Mouse (Mus musculus) ES-E14 (cell line): ENCODE results near the gene Sec24b. TPM values are rescaled to one million over a fixed set of nuclear protein-coding genes. Genes with fewer than 3 reads are reported as not detected.

Experiments used
- DNase-seq: peaks from one replicate; pipeline ENCODE4 v3.0.0-alpha.2; 2013; ENCODE audit warnings: low read depth, low spot score
- H3K27ac ChIP-seq: 2 replicates; pipeline ENCODE4 v1.5.1; 2012; ENCODE audit warnings: low read depth, mild to moderate bottlenecking, low read length, moderate library complexity, mixed read lengths; ENCODE audit not compliant: poor library complexity, insufficient read depth, severe bottlenecking
- H3K36me3 ChIP-seq: 2 replicates; pipeline ENCODE4 v1.6.1; 2012; ENCODE audit warnings: mild to moderate bottlenecking, low read length, moderate library complexity, mixed read lengths; ENCODE audit not compliant: control insufficient read depth, poor library complexity, insufficient read depth, severe bottlenecking
- H3K4me1 ChIP-seq, 2 experiments: fragments of 150-350 bp in 1 of 2; sonication (generic) in 1 of 2; 2 replicates each; pipeline ENCODE4 v1.6.1; 2012; ENCODE audit warnings: low read length in 2 of 2, mild to moderate bottlenecking in 1 of 2, mixed read lengths in 1 of 2; ENCODE audit not compliant: control insufficient read depth in 2 of 2, insufficient read depth in 2 of 2, poor library complexity in 1 of 2
- H3K4me3 ChIP-seq, 2 experiments: fragments of 150-350 bp in 1 of 2; sonication (generic) in 1 of 2; 2 replicates each; pipeline ENCODE4 v1.5.1; 2012; ENCODE audit warnings: low read length in 2 of 2, low read depth in 1 of 2, mild to moderate bottlenecking in 1 of 2, mixed read lengths in 1 of 2; ENCODE audit not compliant: insufficient read depth in 1 of 2, poor library complexity in 1 of 2, severe bottlenecking in 1 of 2
- H3K9ac ChIP-seq: 2 replicates; pipeline ENCODE4 v1.6.1; 2012; ENCODE audit warnings: low read depth, mild to moderate bottlenecking, low read length, mixed read lengths; ENCODE audit not compliant: poor library complexity, insufficient read depth, severe bottlenecking
- H3K9me3 ChIP-seq: fragments of 150-350 bp; sonication (generic); 2 replicates; pipeline ENCODE4 v1.6.1; 2012; ENCODE audit warnings: low read depth, mild to moderate bottlenecking, low read length; ENCODE audit not compliant: control insufficient read depth, insufficient read depth
- CHD2 ChIP-seq: IDR thresholded peaks from 2 replicates; pipeline ENCODE4 v1.6.1; 2014; ENCODE audit warnings: mild to moderate bottlenecking, low read depth, low read length, inconsistent platforms
- HCFC1 ChIP-seq: IDR thresholded peaks from 2 replicates; pipeline ENCODE4 v1.6.1; 2012; ENCODE audit warnings: low read length, inconsistent platforms, borderline replicate concordance; ENCODE audit not compliant: insufficient read depth
- MAFK ChIP-seq: IDR thresholded peaks from 2 replicates; pipeline ENCODE4 v1.6.1; 2014; ENCODE audit warnings: mild to moderate bottlenecking, low read depth, low read length, inconsistent platforms; ENCODE audit not compliant: insufficient read depth
- ZC3H11A ChIP-seq: IDR thresholded peaks from 2 replicates; pipeline ENCODE4 v1.6.1; 2012; ENCODE audit warnings: low read depth, mild to moderate bottlenecking, inconsistent platforms, low read length, borderline replicate concordance
- ZNF384 ChIP-seq: IDR thresholded peaks from 2 replicates; pipeline ENCODE4 v1.6.1; 2012; ENCODE audit warnings: low read depth, low read length, inconsistent platforms
- in situ Hi-C, 2 experiments: fragments of 600-800 bp; cut with MboI; formaldehyde crosslinking; loops; one replicate each; pipeline ENCODE4 v1.15.1; 2025; ENCODE audit warnings: low sequenced_read_pairs in 2 of 2, inconsistent platforms in 1 of 2; ENCODE audit not compliant: unreplicated experiment in 2 of 2
- total RNA-seq: library from RNA; depleted of rRNA; stranded (reverse); fragments of 300-350 nt; gene quantifications from 2 replicates; pipeline ENCODE4 v1.2.3, GENCODE M21; 2012

The Sec24b gene
- total RNA-seq, 1 experiment = 39.6 TPM

DNA sequence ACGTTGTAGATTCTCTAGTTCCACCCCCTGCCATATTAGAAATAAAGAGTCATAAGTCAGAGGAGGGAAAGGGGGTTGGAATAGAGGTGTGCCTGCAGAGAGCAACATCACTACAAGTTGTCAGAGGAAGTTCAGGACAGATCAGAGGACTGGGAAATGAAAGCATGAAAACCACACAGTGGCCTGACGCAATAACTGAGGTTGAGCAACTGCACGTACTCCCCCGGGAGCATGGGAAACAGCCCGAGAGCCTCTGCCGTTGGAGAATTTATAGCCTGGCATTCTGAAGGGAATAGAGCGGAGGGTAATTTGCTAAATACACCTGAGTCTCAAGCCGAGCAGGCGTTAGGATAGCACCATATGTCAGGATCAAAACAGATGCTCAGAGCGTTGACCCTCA lies 11.7 kb upstream of the Sec24b start:
- no peak for TF ChIP-seq ZC3H11A
- no peak for TF ChIP-seq CHD2
- no peak for TF ChIP-seq HCFC1
- no peak for TF ChIP-seq ZNF384
- no peak for TF ChIP-seq MAFK
- no peak for DNase-seq
- no peak overlapping the region for H3K27ac ChIP-seq
- 0 out of 4 replicates have a peak, but pooled peaks cover 0 to 4% of the 10 kb centered on the region in 2 experiments for H3K4me1 ChIP-seq
- H3K9me3 ChIP-seq = no peaks in the 10 kb centered on the region
- H3K4me3 ChIP-seq = no peak overlapping the region
- H3K36me3 ChIP-seq = no peaks in the 10 kb centered on the region
- no peak overlapping the region for H3K9ac ChIP-seq
- in situ Hi-C loops = no loop called here

- no peaks in the 10 kb centered on the region for H3K36me3 ChIP-seq
- H3K9ac ChIP-seq = no peak overlapping the region
- in situ Hi-C loops = no loop called here
- H3K4me1 ChIP-seq = 0 out of 4 replicates have a peak, but pooled peaks cover 0 to 4% of the 10 kb centered on the region in 2 experiments
- TF ChIP-seq HCFC1 (no peak), ZC3H11A (no peak), ZNF384 (peak; percentile 77), CHD2 (no peak)
- DNase-seq = no peak
- H3K9me3 ChIP-seq = no peaks in the 10 kb centered on the region
- H3K27ac ChIP-seq = no peak overlapping the region
- no peak overlapping the region for H3K4me3 ChIP-seq
Observed at GRCm38 (mm10) chr3:130071918-130072317, 10.6 kb upstream of the Sec24b start.

- no peaks in the 10 kb centered on the region for H3K36me3 ChIP-seq
- no peaks in the 10 kb centered on the region for H3K9me3 ChIP-seq
- H3K4me3 ChIP-seq = peak overlapping the region; percentile 78 to 87
- in situ Hi-C loops = no loop called here
- DNase-seq = peak; percentile 51
- TF ChIP-seq ZNF384 (no peak), ZC3H11A (no peak), CHD2 (no peak), HCFC1 (no peak), MAFK (no peak)
- peak overlapping the region; percentile 32; the same call in 1 of the 2 replicates for H3K27ac ChIP-seq
- H3K9ac ChIP-seq = peak overlapping the region; percentile 86
- peaks cover 0 to 11% of the 10 kb centered on the region in 2 experiments; a peak in 3 of 4 replicates for H3K4me1 ChIP-seq
Observed at GRCm38 (mm10) chr3:130060396-130061029, 840 bp downstream of the Sec24b start.

GRCm38 (mm10) chr3:130059805-130060395 lies 1.5 kb downstream of the Sec24b start:
- peak overlapping the region; percentile 78 to 87 for H3K4me3 ChIP-seq
- H3K4me1 ChIP-seq = peaks cover 0 to 11% of the 10 kb centered on the region in 2 experiments; a peak in 3 of 4 replicates
- no peak overlapping the region; the same call in 1 of the 2 replicates for H3K27ac ChIP-seq
- no peaks in the 10 kb centered on the region for H3K36me3 ChIP-seq
- no peak for TF ChIP-seq MAFK
- peak; percentile 72 for TF ChIP-seq ZNF384
- no peak for TF ChIP-seq ZC3H11A
- TF ChIP-seq HCFC1 = peak; percentile 37; the same call in 1 of the 2 replicates
- no peak for DNase-seq
- no peaks in the 10 kb centered on the region for H3K9me3 ChIP-seq
- in situ Hi-C loops = no loop called here
- peak overlapping the region; percentile 86 for H3K9ac ChIP-seq
